Mouse (Mus musculus): Measurements from ENCODE around the gene Cavin2. TPM values are rescaled to one million over a fixed set of nuclear protein-coding genes. Genes with fewer than 3 reads are reported as not detected.

The Cavin2 gene
- polyA plus RNA-seq, 2 experiments, result 25.6 to 50.9 TPM

GRCm38 (mm10) chr1:51349291-51349967, 60.5 kb downstream of the Cavin2 start:
- WGBS, result 64% methylated on average over 7 of the region's 7 CpGs
- no peaks in the 10 kb centered on the region for H3K9me3 ChIP-seq (ENCODE audit: control insufficient read depth, low read length)

More at GRCm38 (mm10) chr1:51349291-51349967, 60.5 kb downstream of the Cavin2 start:
- no peak for TF ChIP-seq POLR2A (IDR thresholded peaks at IDR 0.05; ENCODE audit: borderline replicate concordance, extremely low read depth, insufficient read depth, insufficient read length)
- no peak overlapping the region for H3K4me2 ChIP-seq (replicated peaks; ENCODE audit: low read depth, low read length, severe bottlenecking)
- DNase-seq (ENCODE audit: low spot score) (no peak), ATAC-seq (ENCODE audit: low FRiP score, low read depth) (no peak)
- no peaks in the 10 kb centered on the region for H3K4me1 ChIP-seq (ENCODE audit: control insufficient read depth, insufficient read depth, low read length)
- H3K27me3 ChIP-seq (ENCODE audit: control insufficient read depth, insufficient read depth, low read length), result no peaks in the 10 kb centered on the region
- no peak overlapping the region for H3K27ac ChIP-seq (replicated peaks; ENCODE audit: low read depth, low read length)
- no peak overlapping the region for H3K9ac ChIP-seq (ENCODE audit: low read depth, low read length, severe bottlenecking)
- no peaks in the 10 kb centered on the region for H3K36me3 ChIP-seq (ENCODE audit: control insufficient read depth, insufficient read depth, low read length)
- no peak overlapping the region for H3K4me3 ChIP-seq (replicated peaks; ENCODE audit: low read length)

Other genes starting within 250 kb of the Cavin2 start
- gene Nabp1, start 189.3 kb downstream of the Cavin2 start, polyA plus RNA-seq (2012; rRNA removed), result 5.4 and 7.0 TPM in 2 replicates
- gene Nabp1, start 189.3 kb downstream of the Cavin2 start, polyA plus RNA-seq (2014; fragmentation: Nextera tagmentation; extraction: Ambion mirVana), result 8.6 and 8.8 TPM in 2 replicates